Mouse (Mus musculus): Measurements from ENCODE around the gene Kcnj6. TPM values are rescaled to one million over a fixed set of nuclear protein-coding genes. Genes with fewer than 3 reads are reported as not detected.
"Not testable (repeated sequence)": the region's sequence is repeated elsewhere in the genome, so short reads cannot be mapped to it uniquely, and the experiment has no call there.

The Kcnj6 gene
- polyA plus RNA-seq, 1 experiment from 2014 or later, result not detected

DNA sequence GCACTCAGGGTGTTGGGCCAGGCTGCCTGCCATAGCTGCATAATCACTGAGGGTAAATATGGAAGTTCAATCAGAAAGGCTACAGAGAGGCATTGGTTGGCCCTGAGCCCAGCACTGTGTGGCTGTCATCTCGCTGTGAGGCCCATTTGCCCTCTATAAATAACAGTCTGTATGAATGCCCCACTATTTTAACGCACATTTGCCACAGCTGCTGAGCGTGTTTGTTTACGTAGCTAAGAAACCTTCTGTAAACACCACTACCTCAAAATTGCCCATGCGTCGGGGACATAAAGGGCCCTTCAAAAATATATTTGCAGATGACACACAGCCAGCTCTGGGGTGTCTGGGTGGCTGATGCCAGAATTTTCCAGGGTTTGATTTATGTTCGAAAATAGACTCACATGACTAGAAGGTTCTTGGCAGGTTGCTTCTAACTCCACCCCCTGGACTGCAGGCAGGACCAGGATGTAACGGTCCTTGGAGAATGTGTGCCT is 170.4 kb downstream of the Kcnj6 start:
- DNase-seq (ENCODE audit: low spot score), result no peak
- H3K4me1 ChIP-seq, result no peaks in the 10 kb centered on the region
- 78% methylated on average over 8 of the region's 8 CpGs for WGBS
- H3K9me3 ChIP-seq (replicated peaks), result no peaks in the 10 kb centered on the region
- H3K27me3 ChIP-seq (ENCODE audit: low read depth, poor library complexity, severe bottlenecking), result no peaks in the 10 kb centered on the region
- no peak overlapping the region for H3K4me3 ChIP-seq
- no peaks in the 10 kb centered on the region for H3K36me3 ChIP-seq
- no peak overlapping the region for H3K27ac ChIP-seq

DNA sequence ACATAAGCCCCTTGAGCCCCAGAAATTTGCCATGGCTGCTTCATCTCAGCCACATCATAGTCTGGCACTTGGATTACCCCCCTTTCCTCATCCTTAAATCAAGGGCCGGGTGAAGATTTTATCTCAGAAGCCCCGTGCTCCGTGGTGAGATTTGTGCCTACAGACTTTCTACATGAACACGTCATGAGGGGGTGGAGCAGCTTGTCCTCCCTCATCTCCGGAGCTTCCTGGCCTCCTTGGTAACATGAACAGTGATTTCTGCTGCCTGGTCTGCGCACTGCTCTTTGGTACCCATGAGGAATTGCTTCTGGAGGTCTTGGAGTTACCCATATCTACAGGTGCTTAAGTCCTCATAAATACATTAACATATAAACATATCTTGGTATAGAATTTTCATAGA is 172.2 kb downstream of the Kcnj6 start:
- WGBS, result 88% methylated on average over 6 of the region's 6 CpGs
- Histone ChIP-seq H3K36me3 (no peaks in the 10 kb centered on the region), H3K9me3 (replicated peaks) (no peaks in the 10 kb centered on the region), H3K4me3 (no peak overlapping the region), H3K27me3 (ENCODE audit: low read depth, poor library complexity, severe bottlenecking) (no peaks in the 10 kb centered on the region), H3K27ac (no peak overlapping the region), H3K4me1 (no peaks in the 10 kb centered on the region)
- no peak for DNase-seq (ENCODE audit: low spot score)

DNA sequence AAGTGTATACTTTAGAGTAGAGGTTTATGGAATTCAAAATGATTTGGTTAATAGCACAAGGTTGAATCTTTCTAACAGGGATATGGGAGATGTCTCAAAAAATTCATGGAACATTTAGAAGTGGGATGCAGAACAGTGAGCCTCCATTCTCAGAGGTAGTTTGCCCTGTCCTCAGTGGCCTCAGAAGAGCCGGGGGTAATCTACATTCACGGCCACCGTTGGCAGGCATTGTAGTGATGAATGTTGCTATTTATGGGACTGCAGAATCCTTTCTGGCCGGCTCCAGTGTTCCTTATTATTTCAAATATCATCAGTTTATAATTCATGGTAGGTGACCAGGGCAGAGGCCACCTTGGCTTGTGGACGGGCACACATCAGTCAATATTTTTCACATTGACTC is 174.9 kb downstream of the Kcnj6 start:
- no peaks in the 10 kb centered on the region for H3K27me3 ChIP-seq (ENCODE audit: low read depth, poor library complexity, severe bottlenecking)
- H3K27ac ChIP-seq, result no peak overlapping the region
- 78% methylated on average over 5 of the region's 5 CpGs for WGBS
- no peaks in the 10 kb centered on the region for H3K36me3 ChIP-seq
- H3K9me3 ChIP-seq (replicated peaks), result no peaks in the 10 kb centered on the region
- H3K4me3 ChIP-seq, result no peak overlapping the region
- DNase-seq (ENCODE audit: low spot score), result no peak
- H3K4me1 ChIP-seq, result no peaks in the 10 kb centered on the region

DNA sequence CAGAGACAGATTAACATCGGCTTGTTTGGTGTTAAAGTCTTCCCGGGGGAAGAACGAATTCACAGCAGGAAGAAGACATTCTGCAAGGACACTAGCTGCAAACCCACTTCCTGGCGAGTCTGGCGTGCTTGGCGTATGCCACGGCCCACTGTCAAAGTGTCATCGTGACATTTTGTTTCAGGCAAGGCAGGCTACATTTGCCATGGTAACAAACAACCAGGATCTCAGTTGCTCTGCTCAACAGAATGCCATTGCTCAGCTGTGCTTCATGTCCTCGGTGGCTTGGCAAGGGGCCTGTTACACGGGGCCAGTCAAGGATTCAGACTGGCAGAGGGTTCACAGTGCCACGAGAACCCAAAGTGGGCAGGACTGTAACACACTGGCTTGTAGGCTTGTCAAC is 175.9 kb downstream of the Kcnj6 start:
- 91% methylated on average over 11 of the region's 11 CpGs for WGBS
- DNase-seq (ENCODE audit: low spot score), result no peak
- Histone ChIP-seq H3K4me3 (no peak overlapping the region), H3K27me3 (ENCODE audit: low read depth, poor library complexity, severe bottlenecking) (no peaks in the 10 kb centered on the region), H3K4me1 (no peaks in the 10 kb centered on the region), H3K9me3 (replicated peaks) (no peaks in the 10 kb centered on the region), H3K36me3 (no peaks in the 10 kb centered on the region), H3K27ac (no peak overlapping the region)

DNA sequence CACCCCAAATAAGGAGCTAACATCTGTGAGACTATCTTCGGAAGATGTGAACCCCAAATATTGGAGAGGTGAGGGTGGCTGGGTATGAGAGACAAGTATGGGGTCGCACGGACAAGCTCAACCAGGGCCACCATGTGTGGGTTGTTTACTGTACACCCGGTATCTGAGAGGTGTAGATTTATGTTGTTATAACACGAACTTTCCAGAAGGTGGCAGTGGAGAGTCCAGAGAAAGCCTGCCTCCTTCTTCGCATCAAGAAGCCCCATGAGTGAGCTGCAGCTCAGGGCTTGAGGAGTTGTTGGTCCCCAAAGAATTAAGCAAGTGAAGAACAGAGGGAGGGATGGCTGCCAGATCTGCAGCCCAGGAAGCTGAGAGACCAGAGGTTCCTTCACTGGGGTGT is 181.1 kb downstream of the Kcnj6 start:
- no peak overlapping the region for H3K4me3 ChIP-seq
- no peaks in the 10 kb centered on the region for H3K27me3 ChIP-seq (ENCODE audit: low read depth, poor library complexity, severe bottlenecking)
- H3K36me3 ChIP-seq, result no peaks in the 10 kb centered on the region
- no peak for DNase-seq (ENCODE audit: low spot score)
- no peaks in the 10 kb centered on the region for H3K4me1 ChIP-seq
- WGBS, result 26% methylated on average over 6 of the region's 6 CpGs
- peaks cover 3% of the 10 kb centered on the region for H3K9me3 ChIP-seq (replicated peaks)
- no peak overlapping the region for H3K27ac ChIP-seq

DNA sequence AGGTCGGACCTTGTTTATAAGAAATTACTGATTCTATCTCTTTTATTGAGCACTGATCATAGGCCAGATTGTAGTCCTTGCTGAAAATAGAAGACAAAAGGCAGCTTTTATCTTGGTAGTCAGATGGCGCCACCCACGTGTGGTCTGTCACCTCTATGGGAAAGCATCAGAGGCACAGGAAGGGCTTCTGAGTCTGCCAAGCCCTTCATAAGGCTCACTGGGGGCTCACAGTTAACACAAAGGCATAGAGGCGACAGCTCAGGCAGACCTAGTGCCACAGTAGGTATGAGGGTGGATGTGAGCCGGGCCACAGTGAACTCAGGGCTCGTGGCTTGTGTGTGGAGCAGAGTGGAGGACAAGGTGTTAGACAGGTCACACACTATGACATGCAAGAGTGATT is 181.6 kb downstream of the Kcnj6 start:
- WGBS, result 73% methylated on average over 6 of the region's 6 CpGs
- Histone ChIP-seq H3K9me3 (replicated peaks) (peaks cover 3% of the 10 kb centered on the region), H3K27ac (no peak overlapping the region), H3K27me3 (ENCODE audit: low read depth, poor library complexity, severe bottlenecking) (no peaks in the 10 kb centered on the region), H3K36me3 (no peaks in the 10 kb centered on the region), H3K4me1 (no peaks in the 10 kb centered on the region), H3K4me3 (no peak overlapping the region)
- no peak for DNase-seq (ENCODE audit: low spot score)

DNA sequence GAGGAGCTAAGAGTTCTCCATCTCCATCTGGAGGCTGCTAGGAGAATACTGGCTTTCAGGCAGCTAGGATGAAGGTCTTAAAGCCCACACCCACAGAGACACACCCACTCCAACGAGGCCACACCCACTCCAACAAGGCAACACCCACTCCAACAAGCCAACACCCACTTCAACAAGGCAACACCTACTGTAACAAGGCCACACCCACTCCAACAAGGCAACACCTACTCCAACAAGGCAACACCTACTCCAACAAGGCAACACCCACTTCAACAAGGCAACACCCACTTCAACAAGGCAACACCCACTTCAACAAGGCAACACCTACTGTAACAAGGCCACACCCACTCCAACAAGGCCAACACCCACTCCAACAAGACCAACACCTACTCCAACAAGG is 188.2 kb downstream of the Kcnj6 start:
- not testable (repeated sequence) for DNase-seq (ENCODE audit: low spot score)

DNA sequence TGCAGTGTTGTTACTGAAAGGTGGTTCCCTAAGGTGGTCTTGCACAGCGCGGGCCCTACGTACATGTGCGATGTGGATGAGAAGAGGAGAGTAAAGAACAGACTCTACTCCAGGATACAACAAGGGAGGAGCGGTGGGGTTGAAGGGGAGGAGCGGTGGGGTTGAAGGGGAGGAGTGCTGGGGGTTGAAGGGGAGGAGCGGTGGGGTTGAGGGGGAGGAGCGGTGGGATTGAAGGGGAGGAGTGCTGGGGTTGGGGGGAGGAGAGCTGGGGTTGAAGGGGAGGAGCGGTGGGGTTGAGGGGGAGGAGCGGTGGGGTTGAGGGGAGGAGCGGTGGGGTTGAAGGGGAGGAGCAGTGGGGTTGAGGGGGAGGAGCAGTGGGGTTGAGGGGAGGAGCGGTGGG is 199.3 kb downstream of the Kcnj6 start:
- Histone ChIP-seq H3K4me3 (no peak overlapping the region), H3K27me3 (ENCODE audit: low read depth, poor library complexity, severe bottlenecking) (no peaks in the 10 kb centered on the region), H3K9me3 (replicated peaks) (no peaks in the 10 kb centered on the region), H3K36me3 (no peaks in the 10 kb centered on the region), H3K27ac (no peak overlapping the region), H3K4me1 (peaks cover 7% of the 10 kb centered on the region; the same call in 1 of the 2 replicates)
- no peak for DNase-seq (ENCODE audit: low spot score)
- 86% methylated on average over 9 of the region's 12 CpGs for WGBS

More for the DNA sequence above, 188.2 kb downstream of the Kcnj6 start:
- H3K36me3 ChIP-seq; H3K27me3 ChIP-seq (ENCODE audit: low read depth, poor library complexity, severe bottlenecking); H3K9me3 ChIP-seq (replicated peaks); H3K4me3 ChIP-seq; H3K27ac ChIP-seq; H3K4me1 ChIP-seq: not testable (repeated sequence)
- 32% methylated on average over 1 of the region's 1 CpGs for WGBS

DNA sequence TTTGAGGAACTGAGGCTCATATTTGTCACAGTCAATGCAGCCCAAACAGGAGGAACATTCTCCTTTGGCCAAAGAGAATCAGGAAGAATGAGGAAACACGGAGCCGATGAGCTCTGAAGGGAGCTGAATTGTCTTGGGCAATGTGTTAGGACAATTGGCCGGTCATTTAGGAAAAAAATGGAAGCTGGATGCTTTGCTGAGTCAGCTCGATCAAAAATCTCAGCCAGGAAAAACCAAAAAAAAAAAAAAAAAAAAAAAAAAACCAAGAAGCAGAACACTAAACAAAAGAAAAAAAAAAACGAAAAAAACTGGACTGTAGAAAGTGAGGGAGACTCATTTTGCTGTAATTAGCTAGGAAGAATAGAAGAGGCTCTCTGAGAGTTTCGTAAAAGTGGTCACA is 200.1 kb downstream of the Kcnj6 start:
- DNase-seq (ENCODE audit: low spot score), result no peak
- H3K27me3 ChIP-seq (ENCODE audit: low read depth, poor library complexity, severe bottlenecking), result no peaks in the 10 kb centered on the region
- peaks cover 7% of the 10 kb centered on the region; the same call in 1 of the 2 replicates for H3K4me1 ChIP-seq
- no peak overlapping the region for H3K27ac ChIP-seq
- 91% methylated on average over 6 of the region's 6 CpGs for WGBS
- H3K4me3 ChIP-seq, result no peak overlapping the region
- no peaks in the 10 kb centered on the region for H3K9me3 ChIP-seq (replicated peaks)
- no peaks in the 10 kb centered on the region for H3K36me3 ChIP-seq

DNA sequence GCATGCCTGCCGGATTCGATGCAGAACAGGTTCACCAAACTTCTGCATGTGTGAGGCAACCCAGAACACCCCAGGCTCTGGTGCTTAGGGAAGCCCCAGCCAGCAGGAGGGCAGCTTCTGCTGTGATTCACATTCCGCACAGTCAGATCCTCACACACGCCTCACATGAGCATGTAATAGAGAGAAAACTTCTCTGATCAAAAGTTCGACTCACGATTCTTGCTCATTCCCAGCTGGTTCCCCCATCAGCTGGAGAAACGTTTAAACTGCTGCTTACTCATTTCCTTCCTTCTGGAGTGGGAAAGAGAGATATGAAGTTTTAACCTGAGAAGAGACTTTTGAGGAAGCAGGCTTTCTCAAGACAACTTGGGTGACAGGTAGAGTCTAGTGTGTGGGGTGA is 204.5 kb downstream of the Kcnj6 start:
- Histone ChIP-seq H3K36me3 (no peaks in the 10 kb centered on the region), H3K4me3 (no peak overlapping the region), H3K27me3 (ENCODE audit: low read depth, poor library complexity, severe bottlenecking) (peaks cover 6% of the 10 kb centered on the region), H3K27ac (no peak overlapping the region), H3K9me3 (replicated peaks) (no peaks in the 10 kb centered on the region), H3K4me1 (no peaks in the 10 kb centered on the region)
- WGBS, result 82% methylated on average over 7 of the region's 7 CpGs
- no peak for DNase-seq (ENCODE audit: low spot score)

DNA sequence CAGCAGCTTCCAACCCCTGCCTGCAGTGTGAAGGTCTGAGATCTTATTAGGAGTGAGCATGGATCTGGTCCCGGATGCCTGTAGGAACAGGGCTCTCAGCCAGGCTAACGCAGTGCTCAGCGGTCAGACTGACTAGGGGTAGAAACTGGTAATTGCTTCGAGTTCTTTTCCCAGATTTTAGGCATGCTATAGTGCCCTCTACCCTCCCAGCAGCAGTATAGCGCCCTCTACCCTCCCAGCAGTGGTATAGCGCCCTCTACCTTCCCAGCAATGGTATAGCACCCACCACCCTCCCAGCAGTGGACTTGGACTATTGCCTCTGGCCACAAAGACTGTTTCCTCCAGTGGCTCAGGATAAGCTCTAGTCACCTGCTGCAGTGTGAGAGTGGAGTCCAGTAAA is 207.5 kb downstream of the Kcnj6 start:
- no peak for DNase-seq (ENCODE audit: low spot score)
- Histone ChIP-seq H3K36me3 (no peaks in the 10 kb centered on the region), H3K9me3 (replicated peaks) (no peaks in the 10 kb centered on the region), H3K4me1 (no peaks in the 10 kb centered on the region), H3K27ac (no peak overlapping the region), H3K4me3 (no peak overlapping the region), H3K27me3 (ENCODE audit: low read depth, poor library complexity, severe bottlenecking) (peaks cover 6% of the 10 kb centered on the region)
- 36% methylated on average over 6 of the region's 6 CpGs for WGBS

DNA sequence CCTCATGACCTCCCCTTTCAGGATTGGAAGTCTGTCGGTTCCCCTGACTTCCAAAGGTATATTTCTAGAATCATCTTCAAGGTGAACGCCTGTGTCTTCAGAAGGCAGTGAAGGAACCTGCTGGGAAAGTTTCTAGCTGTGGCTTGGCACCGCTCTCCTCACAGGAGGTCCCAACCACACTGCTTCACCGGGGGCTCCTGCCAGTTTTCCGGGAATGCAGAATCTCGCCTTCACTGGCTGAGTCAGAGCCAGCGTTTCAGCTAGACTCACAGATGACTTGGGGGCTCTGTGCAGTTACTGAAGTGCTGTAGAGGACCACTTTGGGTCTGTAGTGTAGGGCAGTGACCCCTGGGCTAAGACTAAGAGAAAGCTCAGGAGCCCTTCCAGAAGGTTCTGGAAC is 208.8 kb downstream of the Kcnj6 start:
- Histone ChIP-seq H3K27ac (no peak overlapping the region), H3K4me1 (no peaks in the 10 kb centered on the region), H3K4me3 (no peak overlapping the region), H3K27me3 (ENCODE audit: low read depth, poor library complexity, severe bottlenecking) (peaks cover 6% of the 10 kb centered on the region), H3K9me3 (replicated peaks) (no peaks in the 10 kb centered on the region), H3K36me3 (no peaks in the 10 kb centered on the region)
- DNase-seq (ENCODE audit: low spot score), result no peak
- WGBS, result 87% methylated on average over 7 of the region's 7 CpGs

DNA sequence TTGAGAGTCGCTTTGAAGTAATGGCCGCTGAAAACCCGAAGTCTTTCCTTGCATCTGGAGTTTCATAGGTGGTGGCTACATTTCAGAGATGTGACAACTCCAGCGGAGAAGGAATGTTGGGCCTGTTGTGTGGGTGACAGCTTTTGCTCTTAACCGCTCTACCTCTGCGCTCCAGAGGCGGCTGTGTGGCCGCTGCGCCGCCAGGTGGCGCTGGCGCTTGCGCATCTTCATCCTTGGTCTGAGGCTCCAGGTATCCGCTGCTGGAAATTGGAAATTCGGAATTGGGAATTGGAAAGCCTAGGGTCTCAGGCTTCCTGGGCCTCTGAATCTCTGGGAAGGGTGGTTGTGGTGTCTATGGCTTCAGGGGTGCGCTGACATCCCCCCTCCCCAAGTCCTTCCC is 209.3 kb downstream of the Kcnj6 start:
- Histone ChIP-seq H3K4me1 (no peaks in the 10 kb centered on the region), H3K36me3 (no peaks in the 10 kb centered on the region), H3K9me3 (replicated peaks) (no peaks in the 10 kb centered on the region), H3K27me3 (ENCODE audit: low read depth, poor library complexity, severe bottlenecking) (peaks cover 6% of the 10 kb centered on the region), H3K27ac (no peak overlapping the region), H3K4me3 (no peak overlapping the region)
- peak; percentile 82 for DNase-seq (ENCODE audit: low spot score)
- 7% methylated on average over 16 of the region's 16 CpGs for WGBS

DNA sequence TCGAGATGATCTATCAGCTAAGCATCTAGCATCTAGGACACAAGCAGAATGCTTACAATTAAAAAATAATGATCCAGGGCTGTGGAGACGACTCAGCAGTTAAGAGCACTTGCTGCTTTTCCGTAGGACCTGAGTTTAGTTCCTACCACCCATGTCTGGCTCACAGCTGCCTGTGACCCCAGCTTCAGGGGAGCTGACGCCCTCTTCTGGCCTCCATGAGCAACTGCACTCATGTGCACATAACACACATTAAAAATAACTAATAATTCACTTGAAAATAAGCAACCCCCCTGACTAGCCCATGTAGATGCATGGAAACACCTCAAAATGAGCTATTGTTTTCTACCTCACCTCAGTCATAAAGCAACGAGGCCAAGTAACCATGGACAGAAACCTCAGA is 211.6 kb downstream of the Kcnj6 start:
- H3K27me3 ChIP-seq (ENCODE audit: low read depth, poor library complexity, severe bottlenecking), result peaks cover 6% of the 10 kb centered on the region
- no peaks in the 10 kb centered on the region for H3K4me1 ChIP-seq
- H3K4me3 ChIP-seq, result no peak overlapping the region
- H3K27ac ChIP-seq, result no peak overlapping the region
- H3K36me3 ChIP-seq, result no peaks in the 10 kb centered on the region
- DNase-seq (ENCODE audit: low spot score), result no peak
- no peaks in the 10 kb centered on the region for H3K9me3 ChIP-seq (replicated peaks)
- WGBS, result 86% methylated on average over 5 of the region's 5 CpGs
